Mouse (Mus musculus) C2C12 (cell line): ENCODE results near the gene Abcc9.

Experiments used
- CTCF ChIP-seq: IDR thresholded peaks from one replicate; pipeline ENCODE4 v1.5.1; 2011; ENCODE audit not compliant: control insufficient read depth, insufficient read depth, insufficient read length
- MAX ChIP-seq: IDR thresholded peaks from one replicate; pipeline ENCODE4 v1.6.1; 2011; ENCODE audit warnings: mild to moderate bottlenecking, control low read depth
- MYOD1 ChIP-seq: IDR thresholded peaks from one replicate; pipeline ENCODE4 v1.6.1; 2011; ENCODE audit warnings: low read depth; ENCODE audit not compliant: control insufficient read depth, insufficient read length
- USF1 ChIP-seq: IDR thresholded peaks from one replicate; pipeline ENCODE4 v1.6.1; 2011; ENCODE audit warnings: low read depth, mild to moderate bottlenecking, control low read depth, moderate library complexity

DNA sequence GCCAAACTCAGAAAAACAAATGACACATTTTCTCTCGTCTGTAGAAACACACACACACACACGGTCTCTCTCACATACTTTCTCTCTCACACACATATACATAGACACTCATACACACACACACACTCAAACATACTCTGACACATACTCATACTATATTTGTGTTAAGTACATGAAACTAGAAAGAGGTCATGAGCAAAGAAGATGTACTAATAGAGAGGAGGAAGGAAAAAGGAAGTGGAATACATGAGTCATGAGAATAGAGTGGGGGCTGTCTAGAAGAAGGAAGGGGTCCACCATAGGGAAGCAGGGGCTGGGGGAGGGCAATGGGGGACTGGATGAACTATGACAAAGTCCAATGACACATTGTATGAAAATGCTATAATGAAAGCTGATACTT, 45.0 kb upstream of the Abcc9 start:
- no peak for TF ChIP-seq CTCF
- no peak for TF ChIP-seq USF1
- no peak for TF ChIP-seq MAX
- TF ChIP-seq MYOD1: no peak
